Comparison of ENCODE assay signal across 11 mouse cellular contexts in the genomic region with DNA sequence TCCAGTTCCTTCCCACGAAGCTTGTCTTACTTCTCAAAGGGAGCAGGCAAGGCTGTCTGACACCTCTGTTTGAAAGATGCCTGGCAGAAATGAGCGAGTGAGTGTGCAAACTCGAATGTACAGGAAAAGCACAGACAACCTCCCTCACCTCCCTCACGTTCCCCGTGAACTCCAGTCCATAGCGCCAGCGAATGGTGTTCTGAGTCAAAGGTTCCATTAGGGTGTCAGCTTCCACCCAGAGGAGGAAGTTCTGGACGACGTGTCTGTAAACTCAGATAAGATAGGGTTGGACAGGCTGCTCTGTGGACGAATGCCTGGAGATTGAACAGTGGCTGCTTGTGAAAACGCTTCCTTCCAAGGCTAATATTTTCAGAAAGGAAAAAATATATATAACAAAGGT. TPM values are rescaled to one million over a fixed set of nuclear protein-coding genes. Genes with fewer than 3 reads are reported as not detected.
A peak's percentile ranks its signal among the peaks of the same experiment; 100 is the strongest.
DNase-seq lines count a peak whose midpoint lies in the region; ATAC-seq lines count a peak whose summit lies in the region.
"Had no signal": no experiment of that assay in that cellular context is flagged by ENCODE, and none has a peak within 500 bp of the region (broad histone marks: within the 10 kb centered on the region; RNA-seq: fewer than 3 reads in every experiment).

No protein-coding gene starts in this region.

- peak; percentile 40 for DNase-seq in testis, postnatal 14 days (ENCODE audit: low spot score)
- DNase-seq in testis, postnatal 10 days (ENCODE audit: low spot score) = no peak
- DNase-seq in left cerebral cortex, adult 18-20 months (ENCODE audit: low spot score in 2 of 2) = no peak
- DNase-seq in thymus, postnatal 14 days = no peak
- no peak for DNase-seq in adrenal gland, postnatal 36 days
- DNase-seq: cerebellum, adult 2 months; right cerebral cortex, postnatal 25 days had no signal

- no peak overlapping the region for H3K4me3 ChIP-seq in heart, embryonic 15.5 days
- peak overlapping the region; percentile 51 for H3K4me3 ChIP-seq in liver, embryonic 15.5 days (replicated peaks)
- no peak overlapping the region for H3K4me3 ChIP-seq in stomach, embryonic 16.5 days (replicated peaks; ENCODE audit: low read length)
- H3K4me3 ChIP-seq: midbrain, embryonic 15.5 days had no signal

- peak; percentile 75 for ATAC-seq in heart, embryonic 15.5 days (replicated peaks; ENCODE audit: insufficient number of reproducible peaks, insufficient read depth, low FRiP score, low read depth)
- peak; percentile 88 for ATAC-seq in liver, embryonic 15.5 days (ENCODE audit: insufficient read depth)
- peak; percentile 90 for ATAC-seq in stomach, embryonic 16.5 days (ENCODE audit: insufficient read depth, low FRiP score)
- ATAC-seq: midbrain, embryonic 15.5 days had no signal

- no peaks in the 10 kb centered on the region for H3K36me3 ChIP-seq in heart, embryonic 15.5 days
- H3K36me3 ChIP-seq in liver, embryonic 15.5 days (replicated peaks) = no peaks in the 10 kb centered on the region
- H3K36me3 ChIP-seq in stomach, embryonic 16.5 days (ENCODE audit: control insufficient read depth, insufficient read depth, low read length) = no peaks in the 10 kb centered on the region
- H3K36me3 ChIP-seq: midbrain, embryonic 15.5 days had no signal

- H3K27me3 ChIP-seq in heart, embryonic 15.5 days = no peaks in the 10 kb centered on the region
- H3K27me3 ChIP-seq in liver, embryonic 15.5 days = no peaks in the 10 kb centered on the region
- no peaks in the 10 kb centered on the region for H3K27me3 ChIP-seq in stomach, embryonic 16.5 days (ENCODE audit: control insufficient read depth, insufficient read depth, low read length)
- H3K27me3 ChIP-seq: midbrain, embryonic 15.5 days had no signal

- H3K4me1 ChIP-seq in heart, embryonic 15.5 days (replicated peaks) = peaks cover 31% of the 10 kb centered on the region
- H3K4me1 ChIP-seq in liver, embryonic 15.5 days (replicated peaks) = peaks cover 90% of the 10 kb centered on the region
- H3K4me1 ChIP-seq in stomach, embryonic 16.5 days (ENCODE audit: control insufficient read depth, insufficient read depth, low read length) = peaks cover 11% of the 10 kb centered on the region
- H3K4me1 ChIP-seq: midbrain, embryonic 15.5 days had no signal

- peak overlapping the region; percentile 75 for H3K27ac ChIP-seq in heart, embryonic 15.5 days
- H3K27ac ChIP-seq in liver, embryonic 15.5 days (replicated peaks) = peak overlapping the region; percentile 96
- peak overlapping the region; percentile 77 for H3K27ac ChIP-seq in stomach, embryonic 16.5 days (ENCODE audit: low read length)
- H3K27ac ChIP-seq: midbrain, embryonic 15.5 days had no signal

- no peak overlapping the region for H3K9ac ChIP-seq in heart, embryonic 15.5 days
- peak overlapping the region; percentile 59 for H3K9ac ChIP-seq in liver, embryonic 15.5 days
- H3K9ac ChIP-seq in stomach, embryonic 16.5 days (ENCODE audit: low read length) = 0 out of 2 replicates have a peak overlapping the region, but pooled peaks have one; percentile 16
- H3K9ac ChIP-seq: midbrain, embryonic 15.5 days had no signal

- H3K4me2 ChIP-seq in heart, embryonic 15.5 days = peak overlapping the region; percentile 39
- H3K4me2 ChIP-seq in liver, embryonic 15.5 days = peak overlapping the region; percentile 70
- no peak overlapping the region for H3K4me2 ChIP-seq in stomach, embryonic 16.5 days (ENCODE audit: low read depth, low read length)
- H3K4me2 ChIP-seq: midbrain, embryonic 15.5 days had no signal

- WGBS in heart, embryonic 15.5 days = 5% methylated on average over 11 of the region's 11 CpGs
- WGBS in liver, embryonic 15.5 days (ENCODE audit: insufficient replicate concordance) = 3% methylated on average over 11 of the region's 11 CpGs
- WGBS in stomach, embryonic 16.5 days = 8% methylated on average over 11 of the region's 11 CpGs

- H3K9me3 ChIP-seq in heart, embryonic 15.5 days (replicated peaks) = no peaks in the 10 kb centered on the region
- H3K9me3 ChIP-seq in liver, embryonic 15.5 days (replicated peaks) = no peaks in the 10 kb centered on the region
- no peaks in the 10 kb centered on the region for H3K9me3 ChIP-seq in stomach, embryonic 16.5 days (replicated peaks; ENCODE audit: control insufficient read depth, low read length)
- H3K9me3 ChIP-seq: midbrain, embryonic 15.5 days had no signal

RNA-seq across cellular contexts. Expression of gene Pofut2, which starts 37.9 kb away (rescaled TPM):
- 99.8 and 124 TPM in 2 replicates for polyA plus RNA-seq in heart, embryonic 15.5 days (2015; fragmentation: Nextera tagmentation; extraction: Ambion mirVana)
- 23.8 and 27.2 TPM in 2 replicates for polyA plus RNA-seq in liver, embryonic 15.5 days (2015; fragmentation: Nextera tagmentation; extraction: Ambion mirVana)
- 125 and 137 TPM in 2 replicates for polyA plus RNA-seq in stomach, embryonic 16.5 days (2015; fragmentation: Nextera tagmentation; extraction: Ambion mirVana)
- total RNA-seq in left cerebral cortex, adult 18-20 months (2021) = 10 to 100 TPM; 33.4 to 37.9 TPM
- total RNA-seq in adrenal gland, postnatal 36 days (2021) = 100 to 1,000 TPM in 1 of 2 experiments, 10 to 100 TPM in 1; 69.1 to 108 TPM

RNA-seq across cellular contexts. Expression of gene Col18a1, which starts 54.8 kb away (rescaled TPM):
- 108 and 136 TPM in 2 replicates for polyA plus RNA-seq in heart, embryonic 15.5 days (2015; fragmentation: Nextera tagmentation; extraction: Ambion mirVana)
- polyA plus RNA-seq in liver, embryonic 15.5 days (2015; fragmentation: Nextera tagmentation; extraction: Ambion mirVana) = 66.0 and 88.2 TPM in 2 replicates
- 78.9 and 82.2 TPM in 2 replicates for polyA plus RNA-seq in stomach, embryonic 16.5 days (2015; fragmentation: Nextera tagmentation; extraction: Ambion mirVana)
- total RNA-seq in left cerebral cortex, adult 18-20 months (2021) = 1 to 10 TPM; 4.4 to 4.5 TPM
- 10 to 100 TPM; 22.9 to 44.0 TPM for total RNA-seq in adrenal gland, postnatal 36 days (2021)
